Mouse (Mus musculus) bone marrow, adult 2 months (tissue): ENCODE data around the gene Cyb561.

Source experiments
- CTCF ChIP-seq: fragments of 200-500 bp; IDR thresholded peaks from 2 replicates; pipeline ENCODE4 v1.5.1; 2011; ENCODE audit warnings: low read length, control low read depth; ENCODE audit not compliant: control insufficient read depth, insufficient read depth
- POLR2A ChIP-seq: fragments of 200-500 bp; IDR thresholded peaks from 2 replicates; pipeline ENCODE4 v1.6.1; 2011; ENCODE audit warnings: low read depth, mild to moderate bottlenecking, control low read depth, low read length, borderline replicate concordance; ENCODE audit not compliant: control insufficient read depth

- TF ChIP-seq CTCF, result no peak
- no peak for TF ChIP-seq POLR2A
Observed at GRCm38 (mm10) chr11:105987446-105987845, 34.3 kb upstream of the Cyb561 start.
